Comparison of ENCODE assay signal across 11 mouse cellular contexts in the genomic region with DNA sequence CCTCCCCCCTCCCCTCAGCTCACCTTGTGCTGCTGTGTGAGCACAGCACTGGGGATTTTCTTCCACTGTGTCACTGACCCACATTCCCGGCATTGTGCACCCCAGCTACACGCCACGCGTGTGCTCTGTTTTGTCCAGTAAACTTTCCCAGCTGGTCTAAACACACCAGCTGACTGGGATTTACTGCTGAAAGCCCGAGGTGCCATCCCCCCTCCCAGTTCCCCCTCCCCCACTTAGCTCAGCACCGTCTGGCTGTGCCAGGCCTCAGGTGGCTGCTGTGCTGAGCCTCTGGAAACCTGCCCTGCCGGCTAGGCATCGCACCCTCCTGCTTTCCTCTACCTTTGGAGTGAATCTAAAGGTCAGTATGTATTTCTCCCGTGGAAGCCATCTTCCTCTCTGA. TPM values are rescaled to one million over a fixed set of nuclear protein-coding genes. Genes with fewer than 3 reads are reported as not detected.
A peak's percentile ranks its signal among the peaks of the same experiment; 100 is the strongest.
DNase-seq lines count a peak whose midpoint lies in the region; ATAC-seq and TF ChIP-seq lines count a peak whose summit lies in the region.
"Had no signal": no experiment of that assay in that cellular context is flagged by ENCODE, and none has a peak within 500 bp of the region (broad histone marks: within the 10 kb centered on the region; RNA-seq: fewer than 3 reads in every experiment).

No protein-coding gene starts in this region.

- H3K4me1 ChIP-seq in neural tube, embryonic 11.5 days (ENCODE audit: control insufficient read depth, insufficient read depth, low read length), result no peaks in the 10 kb centered on the region
- H3K4me1 ChIP-seq in stomach, postnatal 0 days (replicated peaks; ENCODE audit: control insufficient read depth, insufficient read depth), result no peaks in the 10 kb centered on the region

- H3K27ac ChIP-seq in neural tube, embryonic 11.5 days (ENCODE audit: low read depth, low read length), result no peak overlapping the region
- H3K27ac ChIP-seq in stomach, postnatal 0 days (replicated peaks), result no peak overlapping the region

- no peaks in the 10 kb centered on the region for H3K9me3 ChIP-seq in neural tube, embryonic 11.5 days (ENCODE audit: control insufficient read depth, low read length)
- H3K9me3 ChIP-seq in stomach, postnatal 0 days (ENCODE audit: control insufficient read depth, low read length), result no peaks in the 10 kb centered on the region

- peak; percentile 19 for DNase-seq in embryo, embryonic 11 days
- no peak for DNase-seq in embryo, embryonic 10.5 days (ENCODE audit: low spot score)
- no peak for DNase-seq in neural tube, embryonic 11.5 days (ENCODE audit: low spot score)
- DNase-seq in neural tube, embryonic 10.5 days (ENCODE audit: extremely low spot score, low spot score), result no peak
- peak; percentile 18 to 60 for DNase-seq in kidney, postnatal 4 days
- DNase-seq in stomach, postnatal 0 days (ENCODE audit: low spot score), result peak; percentile 48
- DNase-seq in adrenal gland, postnatal 36 days, result no peak
- DNase-seq: cerebellum, adult 8-10 months had no signal

- 31% methylated on average over 9 of the region's 9 CpGs for WGBS in neural tube, embryonic 11.5 days
- WGBS in stomach, postnatal 0 days, result 27% methylated on average over 9 of the region's 9 CpGs

- no peak overlapping the region for H3K4me3 ChIP-seq in neural tube, embryonic 11.5 days (ENCODE audit: low read depth, low read length)
- no peak overlapping the region for H3K4me3 ChIP-seq in stomach, postnatal 0 days (ENCODE audit: low read depth, low read length)

- no peak for TF ChIP-seq CTCF in stomach, postnatal 0 days (IDR thresholded peaks at IDR 0.05; ENCODE audit: low read depth)

- no peak overlapping the region for H3K9ac ChIP-seq in neural tube, embryonic 11.5 days (ENCODE audit: low read length)
- H3K9ac ChIP-seq in stomach, postnatal 0 days (ENCODE audit: low read length), result no peak overlapping the region

- peak; percentile 27; the same call in 1 of the 2 replicates for ATAC-seq in neural tube, embryonic 11.5 days (ENCODE audit: insufficient read depth, low FRiP score, low TSS enrichment)
- ATAC-seq in stomach, postnatal 0 days (ENCODE audit: low FRiP score, low TSS enrichment), result peak; percentile 60
- ATAC-seq in erythroblast, adult 5-6 weeks (replicated peaks; ENCODE audit: low FRiP score, poor library complexity, severe bottlenecking), result no peak

- no peaks in the 10 kb centered on the region; the same call in 1 of the 2 replicates for H3K36me3 ChIP-seq in neural tube, embryonic 11.5 days (ENCODE audit: control insufficient read depth, insufficient read depth, low read length)
- H3K36me3 ChIP-seq in stomach, postnatal 0 days (ENCODE audit: control insufficient read depth, insufficient read depth, low read length), result no peaks in the 10 kb centered on the region

- TF ChIP-seq EP300 in stomach, postnatal 0 days (optimal IDR thresholded peaks at IDR 0.05), result no peak

- H3K4me2 ChIP-seq in neural tube, embryonic 11.5 days (ENCODE audit: low read depth), result no peak overlapping the region
- H3K4me2 ChIP-seq in stomach, postnatal 0 days (replicated peaks; ENCODE audit: low read depth), result no peak overlapping the region

- H3K27me3 ChIP-seq in neural tube, embryonic 11.5 days (ENCODE audit: control insufficient read depth, insufficient read depth, low read length), result no peaks in the 10 kb centered on the region
- H3K27me3 ChIP-seq in stomach, postnatal 0 days (ENCODE audit: control insufficient read depth, insufficient read depth, low read length), result no peaks in the 10 kb centered on the region

RNA-seq across cellular contexts. Expression of a gene that starts 33.8 kb away (rescaled TPM):
- 121 and 123 TPM in 2 replicates for polyA plus RNA-seq in neural tube, embryonic 11.5 days (2014; fragmentation: Nextera tagmentation; extraction: Ambion mirVana)
- polyA plus RNA-seq in stomach, postnatal 0 days (2015; fragmentation: Nextera tagmentation; extraction: Ambion mirVana), result 57.1 and 59.6 TPM in 2 replicates
- total RNA-seq in adrenal gland, postnatal 36 days (2021), result 10 to 100 TPM; 54.1 to 62.9 TPM
- total RNA-seq in erythroblast, adult 5-6 weeks (2015; ENCODE audit: low replicate concordance), result 24.9 and 37.7 TPM in 2 replicates
- total RNA-seq in erythroblast, adult 5-6 weeks (2017; ENCODE audit: low replicate concordance), result 25.3 and 38.5 TPM in 2 replicates

RNA-seq across cellular contexts. Expression of a gene that starts 45.6 kb away (rescaled TPM):
- polyA plus RNA-seq in neural tube, embryonic 11.5 days (2014; fragmentation: Nextera tagmentation; extraction: Ambion mirVana), result not detected in 2 replicates
- 0.16 and 0.23 TPM in 2 replicates for polyA plus RNA-seq in stomach, postnatal 0 days (2015; fragmentation: Nextera tagmentation; extraction: Ambion mirVana)
- not detected for total RNA-seq in adrenal gland, postnatal 36 days (2021)
- total RNA-seq in erythroblast, adult 5-6 weeks (2015; ENCODE audit: low replicate concordance), result not detected in 2 replicates
- not detected in 2 replicates for total RNA-seq in erythroblast, adult 5-6 weeks (2017; ENCODE audit: low replicate concordance)
- total RNA-seq: granulocyte monocyte progenitor cell, adult 5-6 weeks had no signal
- polyA plus RNA-seq: spleen, adult 2 months had no signal

RNA-seq across cellular contexts. Expression of a gene that starts 48.0 kb away (rescaled TPM):
- polyA plus RNA-seq in neural tube, embryonic 11.5 days (2014; fragmentation: Nextera tagmentation; extraction: Ambion mirVana), result 0.96 and 1.0 TPM in 2 replicates
- 0.19 and 0.27 TPM in 2 replicates for polyA plus RNA-seq in stomach, postnatal 0 days (2015; fragmentation: Nextera tagmentation; extraction: Ambion mirVana)
- 1 to 10 TPM; 1.8 to 8.8 TPM for total RNA-seq in adrenal gland, postnatal 36 days (2021)
- total RNA-seq in erythroblast, adult 5-6 weeks (2015; ENCODE audit: low replicate concordance), result 4.4 TPM in 1 of 2 replicates, not detected in the other
- 3.8 and 7.0 TPM in 2 replicates for total RNA-seq in erythroblast, adult 5-6 weeks (2017; ENCODE audit: low replicate concordance)
- total RNA-seq: granulocyte monocyte progenitor cell, adult 5-6 weeks had no signal

RNA-seq across cellular contexts. Expression of a gene that starts 52.9 kb away (rescaled TPM):
- polyA plus RNA-seq in neural tube, embryonic 11.5 days (2014; fragmentation: Nextera tagmentation; extraction: Ambion mirVana), result 0.85 and 1.4 TPM in 2 replicates
- polyA plus RNA-seq in stomach, postnatal 0 days (2015; fragmentation: Nextera tagmentation; extraction: Ambion mirVana), result 0.28 TPM in 1 of 2 replicates, not detected in the other
- total RNA-seq in adrenal gland, postnatal 36 days (2021), result under 1 TPM in 1 of 2 experiments, not detected in 1; 0.46 TPM
- not detected in 2 replicates for total RNA-seq in erythroblast, adult 5-6 weeks (2015; ENCODE audit: low replicate concordance)
- total RNA-seq in erythroblast, adult 5-6 weeks (2017; ENCODE audit: low replicate concordance), result 6.0 TPM in 1 of 2 replicates, not detected in the other
- total RNA-seq: granulocyte monocyte progenitor cell, adult 5-6 weeks had no signal
- polyA plus RNA-seq: spleen, adult 2 months had no signal

Comparison
In these comparisons a context has a peak if more than half of its experiments do, and no peak if none do; other contexts are left out.
1. DNase-seq: peak in embryo, embryonic 11 days (single experiment), kidney, postnatal 4 days (2 of 2) and stomach, postnatal 0 days (single experiment); none in embryo, embryonic 10.5 days (single experiment), neural tube, embryonic 11.5 days (single experiment), neural tube, embryonic 10.5 days (single experiment) and adrenal gland, postnatal 36 days (0 of 2).